Mouse (Mus musculus) c-Kit-positive CD71-negative TER-119-negative erythroid progenitor cells, embryonic 14.5 days (primary cell): ENCODE measurements around the gene Wsb1.
"Not testable (repeated sequence)": the region's sequence is repeated elsewhere in the genome, so short reads cannot be mapped to it uniquely, and the experiment has no call there.

Experiments
- DNase-seq: peaks from one replicate; pipeline ENCODE4 v3.0.0-alpha.2; 2013; ENCODE audit warnings: low read depth

Gene Wsb1

DNA sequence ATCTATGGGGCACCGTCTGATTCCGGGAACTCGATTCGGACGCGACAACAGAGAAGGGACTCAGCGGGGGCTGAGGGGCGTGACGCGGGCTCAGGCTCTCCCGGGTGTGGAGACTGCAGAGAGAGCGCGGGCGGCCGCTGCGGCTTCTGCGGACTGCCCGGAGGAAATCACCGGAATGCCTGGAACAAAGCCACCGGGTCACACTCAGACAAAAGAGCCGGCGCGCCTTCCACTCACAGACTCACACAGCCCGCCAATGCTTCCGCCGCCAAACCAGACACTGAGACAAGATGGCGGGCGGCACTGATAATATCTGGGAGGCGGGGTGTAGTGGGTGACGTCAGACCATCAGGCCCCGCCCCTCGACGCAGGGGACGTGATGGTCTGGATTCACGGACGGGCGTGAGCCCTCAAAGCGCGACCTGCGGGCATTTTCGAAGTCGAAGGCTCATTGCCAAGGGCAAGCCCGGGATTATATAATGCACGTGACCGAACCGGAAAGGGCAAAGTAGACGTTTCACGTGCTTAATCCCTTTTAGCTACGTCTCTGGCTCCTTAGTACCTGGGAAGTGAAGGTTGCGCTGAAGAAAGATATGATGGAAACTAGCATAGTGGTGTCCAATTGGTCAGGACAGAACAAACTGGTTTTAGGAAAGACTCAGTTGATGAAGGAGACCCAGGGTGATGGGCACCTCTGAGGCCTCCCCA, at the start of gene Wsb1:
Gene Wsb1, minus strand, starts transcription at position 281 of the 708 bp plus-strand sequence.
- peak; percentile 85 for DNase-seq

DNA sequence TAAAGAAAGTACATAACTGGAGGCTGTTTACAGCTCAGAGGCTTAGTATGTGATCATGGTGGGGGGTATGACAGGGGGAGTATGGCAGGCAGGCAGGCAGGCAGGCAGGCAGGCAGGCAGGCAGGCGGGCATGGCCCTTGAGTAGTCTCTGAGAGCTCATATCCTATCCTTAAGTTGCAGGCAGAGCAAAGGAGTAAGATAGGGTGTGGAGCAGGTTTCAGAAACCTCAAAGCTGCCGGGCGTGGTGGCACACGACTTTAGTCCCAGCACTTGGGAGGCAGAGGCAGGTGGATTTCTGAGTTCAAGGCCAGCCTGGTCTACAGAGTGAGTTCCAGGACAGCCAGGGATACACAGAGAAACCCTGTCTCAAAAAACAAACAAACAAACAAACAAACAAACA, 49.8 kb upstream of the Wsb1 start:
- not testable (repeated sequence) for DNase-seq

DNA sequence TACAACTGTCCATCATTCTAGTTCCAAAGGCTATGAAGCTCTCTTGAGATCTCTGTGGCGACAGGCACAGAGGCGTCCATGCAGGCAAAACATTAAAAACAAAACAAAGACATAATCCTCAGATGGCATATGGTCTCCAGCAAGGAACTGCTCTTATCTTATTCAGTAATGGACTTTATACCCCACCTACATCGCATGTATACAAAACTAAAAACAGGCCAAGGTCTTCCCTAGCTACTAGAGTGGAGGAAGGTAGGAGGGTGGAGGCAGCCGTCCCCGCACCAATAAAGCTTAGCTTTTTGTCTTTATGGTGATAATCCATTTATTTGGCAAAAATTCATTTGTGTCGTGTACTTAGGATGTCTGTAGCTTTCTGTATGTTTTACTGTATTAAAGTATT, 48.6 kb upstream of the Wsb1 start:
- no peak for DNase-seq

GRCm38 (mm10) chr11:79299719-79300431, 45.4 kb upstream of the Wsb1 start:
- no peak for DNase-seq

DNA sequence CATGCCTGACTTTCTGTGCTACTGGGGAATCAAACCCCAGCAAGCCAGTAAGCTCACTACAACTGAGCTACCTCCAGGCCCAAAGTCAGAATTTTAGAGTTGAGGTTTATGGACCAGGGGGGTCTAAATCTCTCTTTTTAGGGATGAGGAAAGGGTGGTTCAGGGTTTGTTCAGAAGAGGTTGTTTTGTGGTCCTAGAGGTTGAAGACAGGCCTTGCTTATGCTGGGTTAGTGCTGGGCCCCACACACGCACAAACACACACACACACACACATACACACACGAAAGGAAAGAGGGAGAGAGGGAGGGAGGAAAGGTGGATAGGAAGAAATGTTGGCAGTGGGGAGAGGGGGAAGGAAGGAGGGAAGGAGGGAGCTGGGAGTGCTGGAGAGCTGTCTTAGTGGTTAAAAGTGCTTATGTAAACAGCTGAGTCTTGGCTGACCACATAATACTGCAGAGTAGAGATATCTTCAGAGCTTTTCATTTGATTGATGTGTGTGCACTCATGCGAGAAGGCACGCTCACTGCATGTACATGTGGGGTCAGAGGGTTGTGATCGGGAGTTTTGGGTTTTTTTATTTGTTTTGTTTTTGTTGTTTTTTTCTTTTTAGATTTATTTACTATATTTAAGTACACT, 42.5 kb upstream of the Wsb1 start, which contains the start of gene Gm9964:
Gene Gm9964, minus strand, starts transcription at position 51 of the 636 bp plus-strand sequence.
- DNase-seq: no peak

DNA sequence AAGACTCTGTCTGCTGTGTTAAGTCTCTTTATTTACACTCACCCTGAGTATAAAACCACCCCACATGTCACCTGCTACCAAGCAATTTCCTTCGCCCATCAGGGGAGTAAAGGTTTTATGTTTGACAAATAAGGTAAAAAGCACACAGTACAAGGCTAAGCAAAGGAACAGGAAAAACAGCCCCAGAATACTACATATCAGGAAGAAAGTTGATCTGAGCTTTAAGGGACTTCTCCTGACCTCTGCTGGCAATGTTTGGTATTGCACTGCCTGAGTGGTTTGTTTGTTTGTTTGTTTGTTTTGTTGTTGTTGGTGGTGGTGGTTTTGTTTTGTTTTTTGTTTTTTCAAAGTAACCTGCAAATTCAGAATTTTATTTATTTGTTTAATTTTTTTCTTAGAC, 41.7 kb upstream of the Wsb1 start:
- DNase-seq: no peak

GRCm38 (mm10) chr11:79293971-79294370, 39.5 kb upstream of the Wsb1 start:
- DNase-seq: no peak

- DNase-seq: no peak
These were observed 38.6 kb upstream of the Wsb1 start for GRCm38 (mm10) chr11:79293025-79293424.

- DNase-seq: no peak
These were observed 37.7 kb upstream of the Wsb1 start for GRCm38 (mm10) chr11:79292130-79292529.

GRCm38 (mm10) chr11:79291651-79292050, 37.2 kb upstream of the Wsb1 start:
- DNase-seq: no peak

- DNase-seq: no peak
These were observed 36.0 kb upstream of the Wsb1 start for GRCm38 (mm10) chr11:79290473-79290872.

DNA sequence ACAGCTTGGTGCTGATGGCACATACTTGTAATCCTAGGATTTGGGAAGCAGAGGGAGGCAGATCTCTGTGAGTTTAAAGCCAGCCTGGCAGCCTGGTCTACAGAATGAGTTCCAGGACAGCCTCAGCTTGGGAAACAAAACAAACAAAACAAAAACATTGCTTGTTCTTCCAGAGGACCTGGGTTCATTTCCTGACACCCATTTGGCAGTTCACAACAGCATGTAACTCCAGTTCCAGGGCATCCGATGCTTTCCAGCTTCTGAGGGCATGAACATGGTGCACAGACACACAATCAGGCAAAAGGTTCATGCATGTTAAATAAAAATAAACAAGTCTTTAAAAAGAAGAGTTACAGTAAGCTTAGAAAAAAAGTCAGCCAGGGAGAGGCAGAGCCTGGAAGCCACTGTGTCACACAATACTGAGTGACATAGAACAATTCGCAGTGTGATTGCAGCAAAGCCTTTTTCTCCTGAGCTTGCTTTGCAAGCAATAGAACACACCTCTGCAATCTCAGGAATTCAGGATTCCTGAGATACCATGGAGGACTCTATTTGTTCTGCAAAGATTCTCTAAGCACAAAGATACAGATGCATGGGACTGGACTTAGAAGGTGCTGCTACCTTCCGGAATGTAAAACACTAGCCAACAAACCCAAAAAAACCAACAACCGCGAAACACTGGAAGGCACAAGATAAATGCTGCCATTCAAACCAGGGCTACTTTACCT, 34.6 kb upstream of the Wsb1 start:
- DNase-seq: no peak

- DNase-seq: no peak
These were observed 33.9 kb upstream of the Wsb1 start for GRCm38 (mm10) chr11:79288278-79288843.

DNA sequence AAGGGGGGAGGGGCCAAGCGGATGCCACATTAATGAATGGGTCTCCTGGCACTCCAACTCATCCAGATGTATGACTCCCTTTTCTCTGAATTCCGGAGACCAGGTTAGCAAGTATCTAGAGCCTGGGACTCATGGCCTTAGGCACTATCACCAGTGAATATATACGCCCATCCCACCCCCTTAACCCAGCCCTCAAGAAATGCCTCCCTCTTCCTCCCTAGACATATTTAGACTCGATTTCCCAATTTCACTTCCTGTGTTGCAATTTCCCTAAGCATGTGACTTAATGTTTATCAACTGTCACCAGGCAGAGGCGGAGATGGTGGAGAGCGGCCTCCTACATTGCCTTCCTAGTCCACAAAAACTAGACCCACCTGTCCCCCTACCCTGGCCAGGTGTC, 33.0 kb upstream of the Wsb1 start:
- peak; percentile 83 for DNase-seq

DNA sequence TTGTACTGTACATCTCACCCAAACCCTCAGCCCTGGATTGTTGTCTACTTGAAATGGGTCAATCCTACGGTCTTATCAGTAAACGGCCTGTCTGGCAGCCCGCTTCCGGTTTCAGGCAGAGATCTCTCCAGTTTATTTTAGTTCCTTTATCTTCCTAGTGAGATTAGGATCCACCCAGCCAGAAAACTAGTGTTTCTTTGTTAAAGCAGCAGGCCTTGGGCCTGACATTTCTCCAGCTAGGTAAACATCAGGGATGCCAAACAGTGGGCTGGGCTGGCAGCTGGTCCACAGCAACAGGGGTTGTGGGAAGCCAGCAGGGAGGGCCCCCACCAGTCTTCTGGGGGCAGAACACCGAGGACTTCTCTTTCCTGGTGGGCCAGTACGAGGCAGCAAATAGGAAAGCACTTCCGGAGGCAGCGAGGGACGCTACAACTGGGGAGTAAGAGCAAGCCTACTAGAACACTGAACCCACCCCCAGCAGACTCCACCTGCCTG, 31.9 kb upstream of the Wsb1 start:
- no peak for DNase-seq

- DNase-seq: no peak
These were observed 29.0 kb upstream of the Wsb1 start for GRCm38 (mm10) chr11:79283350-79284030.

DNA sequence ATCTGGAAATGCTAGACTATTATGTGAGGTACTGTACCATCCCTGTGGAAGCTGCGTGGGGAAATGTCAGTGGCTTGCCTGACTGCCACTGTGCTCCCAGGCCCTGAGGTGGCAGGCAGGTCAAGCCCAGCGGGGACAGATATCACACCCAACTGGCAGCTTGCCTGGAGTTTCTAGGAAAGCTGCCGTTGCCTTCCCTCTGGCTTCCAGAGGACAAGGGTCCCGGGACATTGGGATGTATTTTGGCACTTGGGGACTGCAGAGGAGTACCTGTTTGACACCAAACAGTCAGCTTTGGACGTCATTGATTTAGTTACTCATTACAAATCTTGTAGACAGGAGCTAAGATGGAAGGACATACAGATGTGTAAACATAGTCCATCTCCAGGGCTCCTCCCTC, 26.9 kb upstream of the Wsb1 start:
- no peak for DNase-seq

GRCm38 (mm10) chr11:79279732-79280405, 25.4 kb upstream of the Wsb1 start:
- DNase-seq: no peak

DNA sequence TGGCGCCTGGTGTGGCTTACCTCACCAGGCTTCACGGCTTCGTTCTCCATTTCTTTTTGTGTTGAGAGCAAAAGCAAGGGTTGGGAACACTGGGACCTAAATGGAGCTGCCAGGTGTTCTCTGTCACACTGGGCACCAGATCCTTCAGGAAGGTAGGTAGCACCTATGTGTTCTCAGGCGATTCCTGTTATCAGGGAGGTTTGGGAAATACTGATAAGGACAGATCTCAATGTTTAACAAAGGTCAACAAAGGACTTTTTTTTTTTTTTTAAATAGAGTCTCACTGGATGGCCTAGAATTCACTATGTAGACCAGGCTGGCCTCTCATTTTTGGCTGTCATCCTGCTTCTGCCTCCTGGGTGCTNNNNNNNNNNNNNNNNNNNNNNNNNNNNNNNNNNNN, 19.3 kb upstream of the Wsb1 start:
- DNase-seq: no peak

DNA sequence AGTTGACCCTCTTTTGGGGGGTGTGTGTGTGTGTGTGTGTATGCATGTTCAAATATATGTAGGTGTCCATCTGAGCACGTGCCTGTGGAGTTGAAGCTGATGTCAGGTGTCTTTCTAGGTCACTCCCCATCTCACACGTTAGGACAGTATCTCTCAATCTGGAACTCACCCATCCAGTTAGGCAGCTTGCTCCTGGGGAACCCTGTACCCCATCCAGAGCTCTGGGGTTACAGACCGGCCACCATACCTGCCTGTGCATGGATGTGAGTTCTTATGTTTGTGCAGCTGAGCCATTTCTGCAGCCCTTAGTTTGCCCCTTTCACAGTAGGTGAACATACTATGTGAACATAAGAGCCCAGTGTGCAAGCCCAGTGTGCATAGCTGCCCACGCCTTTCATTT, 18.6 kb upstream of the Wsb1 start:
- DNase-seq: no peak

- DNase-seq: no peak
These were observed 12.7 kb upstream of the Wsb1 start for GRCm38 (mm10) chr11:79267171-79267570.
